Mouse (Mus musculus): Measurements from ENCODE around the gene Sbno2. TPM values are rescaled to one million over a fixed set of nuclear protein-coding genes. Genes with fewer than 3 reads are reported as not detected.

The Sbno2 gene
- polyA plus RNA-seq (2015; fragmentation: Nextera tagmentation; extraction: Ambion mirVana) = 7.4 and 8.7 TPM in 2 replicates

DNA sequence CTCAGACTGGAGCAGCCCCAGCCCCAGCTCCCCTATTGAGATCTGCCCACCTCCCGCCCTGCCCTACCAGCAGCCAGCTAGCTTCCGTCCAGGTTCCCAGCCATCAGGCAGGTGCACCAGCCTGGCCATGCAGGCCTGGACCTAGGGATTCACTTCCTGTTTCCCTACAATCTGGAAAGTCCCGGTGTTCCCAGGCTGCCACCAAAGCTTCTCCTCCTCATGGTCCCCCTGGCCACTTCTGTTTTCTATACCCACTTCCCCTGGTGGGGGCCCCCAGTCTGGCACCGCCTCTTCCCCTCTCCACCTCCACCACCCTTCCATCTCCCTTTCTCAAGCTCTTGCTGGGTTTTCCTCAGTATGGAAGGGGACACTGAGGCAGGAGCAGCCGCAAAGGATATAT is at the start of gene Sbno2:
Gene Sbno2 (minus strand): TSS at position 112 of the 400 bp plus-strand sequence.
- Histone ChIP-seq H3K4me1 (ENCODE audit: insufficient read depth) (peaks cover 28% of the 10 kb centered on the region), H3K36me3 (replicated peaks; ENCODE audit: insufficient read depth, low read length) (peaks cover 2% of the 10 kb centered on the region; the same call in 1 of the 2 replicates), H3K9me3 (ENCODE audit: low read length) (no peaks in the 10 kb centered on the region), H3K4me3 (ENCODE audit: low read depth, low read length) (0 out of 2 replicates have a peak within 1 kb of the TSS, but pooled peaks have one; percentile 1), H3K9ac (replicated peaks) (0 out of 2 replicates have a peak within 1 kb of the TSS, but pooled peaks have one; percentile 28), H3K27me3 (ENCODE audit: insufficient read depth, low read length) (no peaks in the 10 kb centered on the region), H3K4me2 (ENCODE audit: low read depth, low read length) (peak within 1 kb of the TSS; percentile 30), H3K27ac (ENCODE audit: low read depth) (peak within 1 kb of the TSS; percentile 17; the same call in 1 of the 2 replicates)
- DNase-seq = no peak
- no peak for ATAC-seq
- 61% methylated on average over 5 of the region's 5 CpGs for WGBS (ENCODE audit: insufficient replicate concordance)
- no peak for TF ChIP-seq EP300 (IDR thresholded peaks at IDR 0.05; ENCODE audit: low read depth)
- TF ChIP-seq CTCF (IDR thresholded peaks at IDR 0.05; ENCODE audit: low read depth) = no peak

DNA sequence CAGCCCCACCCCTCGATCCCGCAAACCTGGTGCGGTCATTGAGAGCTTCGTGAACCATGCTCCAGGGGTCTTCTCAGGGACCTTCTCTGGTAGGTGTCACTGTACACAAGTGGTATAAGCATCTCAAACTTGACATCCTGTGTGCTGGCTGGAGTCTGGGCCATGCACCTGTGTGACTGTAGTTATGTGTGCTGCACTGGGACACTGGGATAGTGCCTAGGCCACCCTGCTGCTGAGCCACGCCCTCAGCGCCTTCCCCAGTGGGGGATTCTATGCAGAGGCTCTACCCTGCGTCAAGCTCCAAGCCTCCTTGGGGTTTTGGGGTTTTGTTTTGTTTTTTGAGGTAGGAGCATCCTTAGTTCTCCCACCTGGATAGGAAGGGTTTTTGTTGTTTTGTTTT is 49.0 kb upstream of the Sbno2 start:
- Histone ChIP-seq H3K9ac (replicated peaks) (no peak overlapping the region), H3K9me3 (ENCODE audit: low read length) (no peaks in the 10 kb centered on the region), H3K4me1 (ENCODE audit: insufficient read depth) (peaks cover 62% of the 10 kb centered on the region), H3K36me3 (replicated peaks; ENCODE audit: insufficient read depth, low read length) (peaks cover 58% of the 10 kb centered on the region), H3K4me2 (ENCODE audit: low read depth, low read length) (no peak overlapping the region), H3K27me3 (ENCODE audit: insufficient read depth, low read length) (no peaks in the 10 kb centered on the region), H3K27ac (ENCODE audit: low read depth) (peak overlapping the region; percentile 19; the same call in 1 of the 2 replicates), H3K4me3 (ENCODE audit: low read depth, low read length) (no peak overlapping the region)
- 87% methylated on average over 7 of the region's 7 CpGs for WGBS (ENCODE audit: insufficient replicate concordance)
- TF ChIP-seq CTCF (IDR thresholded peaks at IDR 0.05; ENCODE audit: low read depth) (no peak), EP300 (IDR thresholded peaks at IDR 0.05; ENCODE audit: low read depth) (no peak)
- ATAC-seq (no peak), DNase-seq (no peak)

DNA sequence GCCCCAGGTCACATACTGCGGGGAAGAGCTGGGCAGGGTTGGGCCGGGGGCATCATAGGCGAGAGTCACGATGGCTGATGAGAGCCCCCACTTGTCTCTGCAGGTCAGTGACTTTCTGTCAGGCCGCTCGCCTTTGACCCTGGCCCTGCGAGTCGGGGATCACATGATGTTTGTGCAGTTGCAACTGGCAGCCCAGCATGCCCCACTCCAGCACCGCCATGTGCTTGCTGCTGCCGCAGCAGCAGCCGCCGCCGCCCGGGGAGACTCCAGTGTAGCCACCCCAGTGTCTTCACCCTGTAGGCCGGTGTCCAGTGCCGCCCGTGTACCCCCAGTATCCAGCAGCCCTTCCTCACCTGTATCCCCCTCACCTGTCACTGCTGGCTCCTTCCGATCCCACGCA is 48.3 kb upstream of the Sbno2 start:
- peak overlapping the region; percentile 96 for H3K4me2 ChIP-seq (ENCODE audit: low read depth, low read length)
- no peaks in the 10 kb centered on the region for H3K27me3 ChIP-seq (ENCODE audit: insufficient read depth, low read length)
- WGBS (ENCODE audit: insufficient replicate concordance) = 79% methylated on average over 19 of the region's 19 CpGs
- peak overlapping the region; percentile 92 for H3K27ac ChIP-seq (ENCODE audit: low read depth)
- H3K4me1 ChIP-seq (ENCODE audit: insufficient read depth) = peaks cover 55% of the 10 kb centered on the region
- peak overlapping the region; percentile 70; the same call in 1 of the 2 replicates for H3K9ac ChIP-seq (replicated peaks)
- DNase-seq (no peak), ATAC-seq (no peak)
- no peaks in the 10 kb centered on the region for H3K9me3 ChIP-seq (ENCODE audit: low read length)
- TF ChIP-seq CTCF (IDR thresholded peaks at IDR 0.05; ENCODE audit: low read depth) = no peak
- 0 out of 2 replicates have a peak, but pooled peaks have one; percentile 10 for TF ChIP-seq EP300 (IDR thresholded peaks at IDR 0.05; ENCODE audit: low read depth)
- peaks cover 58% of the 10 kb centered on the region for H3K36me3 ChIP-seq (replicated peaks; ENCODE audit: insufficient read depth, low read length)
- H3K4me3 ChIP-seq (ENCODE audit: low read depth, low read length) = peak overlapping the region; percentile 90

DNA sequence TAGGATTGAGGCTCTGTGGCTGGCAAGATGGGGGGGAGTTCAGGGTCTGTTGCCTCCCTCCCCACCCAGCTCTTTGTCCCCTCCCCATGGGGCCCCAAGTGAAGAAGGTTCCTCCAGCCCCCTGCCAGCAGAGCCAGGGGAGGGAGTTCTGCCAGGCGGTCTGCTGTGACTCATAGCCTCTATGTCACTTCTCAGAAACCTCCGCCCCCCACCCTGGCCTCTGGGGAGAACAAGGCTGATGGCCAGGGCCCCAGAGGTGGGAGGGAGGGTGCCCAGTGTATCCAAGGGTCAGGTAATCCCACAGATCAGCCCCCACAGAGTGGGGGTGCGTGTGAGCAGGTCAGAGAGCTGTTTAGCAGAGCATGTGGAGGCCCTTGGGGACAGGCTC is 47.5 kb upstream of the Sbno2 start:
- DNase-seq = peak; percentile 74
- 37% methylated on average over 3 of the region's 3 CpGs for WGBS (ENCODE audit: insufficient replicate concordance)
- TF ChIP-seq CTCF (IDR thresholded peaks at IDR 0.05; ENCODE audit: low read depth) (no peak), EP300 (IDR thresholded peaks at IDR 0.05; ENCODE audit: low read depth) (no peak)
- Histone ChIP-seq H3K4me1 (ENCODE audit: insufficient read depth) (peaks cover 50% of the 10 kb centered on the region), H3K9me3 (ENCODE audit: low read length) (no peaks in the 10 kb centered on the region), H3K27ac (ENCODE audit: low read depth) (peak overlapping the region; percentile 92), H3K36me3 (replicated peaks; ENCODE audit: insufficient read depth, low read length) (peaks cover 58% of the 10 kb centered on the region), H3K9ac (replicated peaks) (peak overlapping the region; percentile 70), H3K27me3 (ENCODE audit: insufficient read depth, low read length) (no peaks in the 10 kb centered on the region), H3K4me2 (ENCODE audit: low read depth, low read length) (peak overlapping the region; percentile 96), H3K4me3 (ENCODE audit: low read depth, low read length) (peak overlapping the region; percentile 90)
- ATAC-seq = no peak

DNA sequence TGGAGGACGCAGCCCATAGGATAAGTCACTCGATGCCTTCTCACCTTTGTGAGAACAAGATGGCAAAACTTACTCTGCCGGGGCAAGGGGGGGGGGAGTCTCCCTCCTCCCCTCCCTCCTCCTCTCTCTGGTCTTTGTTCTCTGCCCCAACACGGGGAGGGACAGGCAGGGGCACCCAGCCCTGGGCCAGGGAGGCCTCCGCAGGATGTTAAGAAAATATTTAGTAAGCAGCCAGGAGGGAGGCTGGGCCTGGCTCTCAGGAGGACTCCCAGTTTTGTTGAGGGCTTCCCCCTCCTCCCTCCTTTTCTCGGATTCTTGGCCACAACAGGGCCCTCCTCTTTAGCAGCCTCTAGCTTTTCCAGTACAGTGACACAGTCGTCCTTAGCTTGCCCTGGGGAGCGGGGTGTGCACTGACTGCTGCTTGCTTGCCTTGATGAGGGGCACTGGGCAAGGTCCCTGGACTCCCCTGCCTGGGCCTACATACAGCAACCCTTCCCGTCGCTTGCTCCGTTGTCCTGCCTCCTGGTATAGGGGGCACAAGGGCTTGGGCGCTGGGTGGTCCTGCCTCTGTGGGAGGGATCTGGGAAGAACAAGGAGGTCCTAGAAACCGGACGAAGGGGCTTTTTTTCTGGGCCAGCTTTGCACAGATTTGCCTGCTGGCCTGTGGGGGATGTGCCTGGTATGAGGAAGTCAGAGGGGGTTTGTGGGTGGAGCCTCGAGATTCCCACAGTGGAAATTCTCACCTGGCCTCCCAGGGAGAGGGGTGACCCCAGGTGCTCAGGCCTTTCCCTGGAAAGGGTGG is 46.9 kb upstream of the Sbno2 start:
- ATAC-seq = no peak

More for the DNA sequence above, 46.9 kb upstream of the Sbno2 start:
- peak overlapping the region; percentile 90 for H3K4me3 ChIP-seq (ENCODE audit: low read depth, low read length)
- H3K36me3 ChIP-seq (replicated peaks; ENCODE audit: insufficient read depth, low read length) = peaks cover 54% of the 10 kb centered on the region
- peak overlapping the region; percentile 92 for H3K27ac ChIP-seq (ENCODE audit: low read depth)
- WGBS (ENCODE audit: insufficient replicate concordance) = 20% methylated on average over 15 of the region's 15 CpGs
- no peaks in the 10 kb centered on the region for H3K27me3 ChIP-seq (ENCODE audit: insufficient read depth, low read length)
- TF ChIP-seq CTCF (IDR thresholded peaks at IDR 0.05; ENCODE audit: low read depth) (no peak), EP300 (IDR thresholded peaks at IDR 0.05; ENCODE audit: low read depth) (no peak; the same call in 1 of the 2 replicates)
- H3K9ac ChIP-seq (replicated peaks) = peak overlapping the region; percentile 70
- peaks cover 52% of the 10 kb centered on the region for H3K4me1 ChIP-seq (ENCODE audit: insufficient read depth)
- H3K9me3 ChIP-seq (ENCODE audit: low read length) = no peaks in the 10 kb centered on the region
- DNase-seq = no peak
- peak overlapping the region; percentile 96 for H3K4me2 ChIP-seq (ENCODE audit: low read depth, low read length)
